Mouse (Mus musculus): ENCODE data around the gene Gm10663.

The Gm10663 gene

DNA sequence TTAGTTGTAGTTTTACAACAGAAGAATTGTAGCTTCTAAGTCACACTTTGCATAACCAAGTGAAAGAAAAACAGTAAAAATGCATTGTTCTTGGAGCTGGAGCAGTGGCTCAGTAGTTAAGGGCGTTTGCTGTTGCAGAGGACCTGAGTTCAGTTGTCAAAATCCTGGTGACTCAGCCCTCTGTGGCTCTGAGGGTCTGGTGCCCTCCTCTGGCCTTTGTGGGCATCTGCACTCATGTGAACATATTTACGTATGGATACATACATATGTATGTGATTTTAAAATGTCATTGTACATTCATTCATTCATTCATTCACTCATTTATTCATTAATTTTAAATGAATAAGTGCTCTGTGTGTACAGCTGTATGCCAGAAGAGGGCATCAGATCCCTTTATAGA, 10.8 kb downstream of the Gm10663 start:
- no peak for DNase-seq (ENCODE audit: extremely low read depth, low read depth)

DNA sequence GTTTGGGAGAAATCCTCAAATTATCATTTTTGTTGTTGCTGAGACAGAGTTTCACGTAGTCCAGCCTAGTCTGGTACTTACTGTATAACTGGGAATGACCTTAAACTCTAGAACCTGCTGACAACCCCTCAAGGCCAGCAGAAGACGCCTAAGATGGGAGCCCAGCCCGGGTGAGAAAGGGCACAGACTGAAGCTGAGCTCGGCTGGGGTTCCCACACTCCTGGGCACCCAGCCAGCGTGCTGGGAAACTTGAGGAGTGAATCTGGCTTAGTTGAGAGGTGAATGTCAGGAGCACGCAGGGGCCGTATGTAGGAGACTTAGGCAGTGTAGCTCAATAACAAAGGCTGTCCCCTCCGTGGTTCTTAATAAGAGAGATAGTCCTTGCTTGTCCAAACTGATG, 12.9 kb downstream of the Gm10663 start:
- no peak for DNase-seq (ENCODE audit: extremely low read depth, low read depth)

DNA sequence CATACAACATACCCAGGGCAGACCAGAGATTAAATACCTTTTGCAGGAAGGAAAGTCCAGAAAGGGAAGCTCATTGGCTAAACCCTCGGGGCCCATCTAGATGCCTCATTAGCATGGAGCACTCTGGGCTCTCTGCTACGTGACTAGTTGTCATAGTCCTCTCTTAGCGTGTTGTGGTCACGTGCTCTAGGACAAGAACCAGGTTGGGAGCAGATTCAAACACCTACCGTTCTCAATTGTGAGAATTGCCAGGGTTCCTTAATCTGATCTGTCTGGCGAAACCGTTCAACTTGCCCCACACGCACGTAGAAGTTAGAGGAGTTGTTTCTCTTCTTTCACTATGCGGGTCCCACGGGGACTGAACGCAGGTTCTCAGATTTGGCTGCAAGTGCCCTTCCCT, 13.3 kb downstream of the Gm10663 start:
- DNase-seq (ENCODE audit: extremely low read depth, low read depth) = no peak

DNA sequence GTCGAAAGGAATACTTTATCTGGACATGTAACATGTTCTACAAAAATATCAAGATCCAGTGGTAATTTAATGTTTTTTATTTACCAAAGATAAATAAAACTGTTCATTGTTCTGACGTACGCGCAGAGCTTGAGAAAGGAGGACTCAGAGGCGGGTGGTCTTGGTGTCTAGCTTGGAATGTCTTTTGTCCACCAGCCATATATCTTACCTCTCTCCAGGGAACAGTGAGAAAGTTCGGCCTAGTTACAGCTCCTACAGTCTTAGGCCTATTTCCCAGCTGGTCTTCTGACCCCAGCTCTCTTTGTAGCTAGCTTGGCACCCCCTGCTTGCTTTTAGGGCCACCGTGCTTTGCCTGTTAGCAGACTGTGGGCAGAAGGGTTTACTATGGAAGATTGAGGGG, 14.9 kb downstream of the Gm10663 start:
- DNase-seq (ENCODE audit: extremely low read depth, low read depth) = no peak

DNA sequence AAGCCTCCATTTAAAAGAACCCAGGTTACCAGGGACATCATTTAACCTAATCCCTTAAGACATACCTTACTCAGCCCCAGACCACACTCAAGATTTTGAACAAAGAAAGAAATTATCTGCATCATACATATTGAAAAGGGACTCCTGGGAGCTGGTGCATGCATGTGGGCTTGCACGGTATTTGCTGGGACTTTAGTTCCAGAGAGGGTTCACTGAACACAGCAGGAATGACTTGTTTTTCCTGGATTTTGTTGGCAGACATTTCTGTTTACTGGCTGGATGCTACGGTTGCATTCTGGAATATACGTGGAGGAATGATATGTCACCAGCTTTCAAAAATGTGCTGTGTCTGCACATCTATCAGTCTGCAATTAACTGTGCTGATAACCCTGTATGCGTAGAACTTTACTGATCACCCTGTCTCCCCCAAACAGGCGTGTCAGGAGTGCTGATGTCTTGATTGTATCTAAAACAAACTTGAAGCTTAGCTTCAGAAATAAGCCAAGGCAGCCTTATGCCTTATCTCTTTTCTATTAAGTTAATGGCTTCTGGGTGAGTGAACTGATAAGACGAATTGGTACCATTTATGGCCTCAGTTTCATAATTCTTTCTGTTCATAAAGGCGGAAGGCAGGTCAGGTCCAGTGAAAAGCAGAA, 23.1 kb downstream of the Gm10663 start:
- no peak for DNase-seq (ENCODE audit: extremely low read depth, low read depth)

DNA sequence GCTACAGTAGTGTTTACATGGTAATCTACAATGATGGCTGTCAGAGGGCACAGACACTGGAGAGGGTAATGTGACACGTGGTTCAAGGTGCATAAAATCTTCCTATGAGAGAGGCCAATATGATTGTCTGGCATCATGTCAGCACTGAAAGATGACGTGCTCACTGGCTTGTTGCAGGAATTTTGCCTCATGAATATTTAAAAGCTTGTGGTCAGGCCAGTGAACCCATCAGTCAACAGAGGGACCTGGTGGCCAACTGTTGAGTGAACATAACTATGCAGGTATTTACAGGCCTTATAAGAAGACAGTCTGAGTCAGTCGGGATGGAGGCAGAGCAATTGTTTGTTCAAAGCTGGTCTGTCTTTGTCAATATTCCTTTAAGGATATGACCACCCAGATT, 24.9 kb downstream of the Gm10663 start:
- no peak for DNase-seq (ENCODE audit: extremely low read depth, low read depth)

DNA sequence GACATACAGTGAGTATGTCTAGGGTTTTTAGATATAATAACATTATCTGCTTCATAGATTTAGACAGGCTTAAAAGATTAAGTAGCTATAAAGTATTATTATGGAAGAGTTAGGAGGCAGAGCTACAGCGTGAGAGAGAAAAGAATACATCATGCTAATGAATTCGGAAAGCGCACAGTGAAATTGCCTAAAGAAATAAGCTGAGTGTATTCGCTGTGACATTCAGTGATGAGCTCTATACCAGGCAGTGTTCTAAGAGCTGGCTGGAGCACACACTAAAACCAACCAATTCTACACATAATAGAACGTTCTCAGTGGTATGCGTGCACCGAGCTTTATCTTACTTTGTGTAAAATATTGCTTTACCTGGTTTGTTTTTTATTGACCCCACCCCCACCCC, 28.8 kb downstream of the Gm10663 start:
- no peak for DNase-seq (ENCODE audit: extremely low read depth, low read depth)

DNA sequence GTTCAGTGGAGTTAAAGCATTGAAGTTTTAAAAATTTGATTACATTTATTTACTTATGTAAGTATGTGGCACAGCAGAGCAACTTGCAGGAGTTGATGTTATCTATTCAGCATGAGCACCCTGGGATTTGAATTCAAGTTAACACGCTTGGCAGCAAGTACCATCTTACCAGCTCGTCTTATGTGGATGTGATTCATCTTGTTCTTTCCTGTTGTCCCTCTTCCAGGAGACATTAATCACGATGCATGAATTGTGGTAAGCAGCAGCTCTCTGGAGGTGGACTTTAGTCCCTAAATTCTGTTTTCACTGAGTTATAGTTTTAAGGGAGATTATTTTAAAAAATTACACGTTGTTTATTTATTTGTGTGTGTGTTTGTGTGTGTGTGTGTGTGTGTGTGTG, 29.2 kb downstream of the Gm10663 start:
- DNase-seq (ENCODE audit: extremely low read depth, low read depth) = no peak

DNA sequence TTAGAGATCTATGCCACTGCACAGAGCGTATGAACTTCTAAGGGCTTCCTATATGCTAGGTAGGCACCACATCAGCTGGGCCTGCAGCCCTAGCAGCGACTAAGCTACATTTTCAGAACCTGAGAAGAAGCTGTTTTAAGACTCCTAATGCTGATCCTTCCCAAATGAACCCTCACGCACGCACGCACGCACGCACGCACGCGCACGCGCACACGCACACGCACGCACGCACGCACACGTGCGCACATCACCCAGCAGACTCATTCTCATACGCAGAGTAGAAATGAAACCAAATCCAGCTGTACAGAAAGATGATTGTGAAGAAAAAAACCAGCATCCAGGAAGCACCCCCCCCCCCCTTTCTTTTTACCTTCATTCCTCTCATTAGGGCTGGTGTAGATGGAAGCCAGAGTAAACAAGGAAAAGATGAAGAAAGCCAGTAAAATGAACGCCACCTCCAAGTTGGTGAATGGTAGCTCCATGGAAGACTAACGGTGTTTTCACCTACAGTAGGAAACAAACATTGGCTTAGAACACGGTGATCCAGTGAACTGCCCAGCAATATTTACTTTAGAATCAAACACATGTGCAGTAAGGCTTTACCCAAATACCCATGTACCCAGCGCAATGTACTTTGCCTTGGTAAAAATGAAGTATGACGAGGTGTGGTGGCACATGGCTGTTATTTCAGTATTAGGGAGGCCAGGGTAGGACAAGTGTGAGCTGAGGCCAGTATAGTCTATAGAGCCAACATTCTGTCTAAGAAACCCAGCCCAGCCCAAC, 33.3 kb downstream of the Gm10663 start:
- no peak for DNase-seq (ENCODE audit: extremely low read depth, low read depth)

DNA sequence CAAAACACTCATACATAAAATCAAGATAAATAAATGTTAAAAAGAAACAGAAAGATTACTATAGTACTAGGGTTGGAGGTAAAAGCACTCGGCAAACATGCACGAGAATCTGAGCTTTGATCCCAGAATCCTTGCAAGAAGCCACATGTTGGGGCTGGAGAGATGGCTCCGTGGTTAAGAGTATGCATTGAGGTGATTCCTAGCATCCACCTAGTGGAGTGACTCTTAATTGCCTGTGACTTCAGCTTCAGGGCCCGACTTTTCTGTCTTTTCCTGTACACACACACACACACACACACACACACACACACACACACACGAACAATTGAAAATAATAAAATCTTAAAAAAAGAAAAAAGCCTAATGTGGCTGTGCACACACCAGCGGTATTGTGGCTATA, 34.1 kb downstream of the Gm10663 start:
- DNase-seq (ENCODE audit: extremely low read depth, low read depth) = no peak

DNA sequence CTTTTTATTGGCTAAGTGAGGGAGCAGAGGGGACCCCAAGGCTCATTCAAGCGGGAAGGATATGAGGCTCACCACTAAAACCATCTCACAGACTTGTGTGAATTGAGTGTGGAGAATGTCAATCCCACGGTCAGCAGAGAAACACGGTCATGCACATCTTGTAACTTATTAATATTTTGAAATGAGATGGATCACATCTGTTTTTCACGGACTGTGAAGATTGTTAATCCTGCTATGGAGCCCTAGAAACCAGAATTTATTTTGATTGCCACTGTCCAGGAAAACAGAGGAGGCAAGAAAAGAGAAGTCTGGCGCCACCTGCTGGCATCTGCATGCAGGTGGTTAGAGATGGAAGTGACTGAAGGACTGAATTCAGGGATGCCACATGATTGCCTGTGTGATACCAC, 35.5 kb downstream of the Gm10663 start:
- DNase-seq (ENCODE audit: extremely low read depth, low read depth) = peak; percentile 1

DNA sequence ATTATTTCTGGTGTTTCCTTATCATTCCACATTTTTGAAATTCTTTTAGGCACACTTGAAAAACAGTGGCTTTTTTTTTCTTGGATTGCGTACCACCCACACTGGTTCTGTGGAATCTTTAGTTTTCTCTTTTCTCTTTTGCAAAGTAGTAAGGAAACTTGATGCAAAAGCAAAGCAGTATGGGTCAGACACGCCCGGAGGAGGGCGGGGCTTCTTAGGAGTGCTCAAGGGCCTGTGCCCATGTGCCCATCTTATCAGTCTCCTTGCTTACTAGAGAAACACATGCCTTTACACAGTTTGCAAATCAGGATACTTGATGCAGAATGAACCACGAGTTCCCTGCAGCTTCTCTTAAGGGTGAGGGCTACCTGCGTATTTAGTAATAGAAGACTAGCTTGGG, 37.3 kb downstream of the Gm10663 start:
- DNase-seq (ENCODE audit: extremely low read depth, low read depth) = no peak

DNA sequence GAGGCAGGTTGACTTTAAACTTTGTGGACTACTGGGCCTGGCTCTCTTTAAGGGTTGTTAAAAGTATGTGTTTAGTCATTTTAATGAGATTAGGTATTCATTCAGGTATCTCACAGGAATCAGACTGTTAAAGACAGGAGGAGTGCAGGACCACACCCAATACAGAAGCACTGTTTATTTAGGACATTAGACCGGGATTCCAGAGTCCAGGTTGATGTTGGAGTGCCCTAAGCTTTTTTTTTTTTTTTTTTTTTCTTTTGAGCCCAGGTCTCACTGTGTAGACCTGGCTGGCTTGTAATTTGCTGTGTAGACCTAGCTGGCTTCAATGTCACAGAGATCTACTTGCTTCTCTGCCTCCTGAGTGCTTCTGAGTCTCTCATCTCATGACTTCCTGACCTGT, 51.2 kb downstream of the Gm10663 start:
- no peak for DNase-seq (ENCODE audit: extremely low read depth, low read depth)

DNA sequence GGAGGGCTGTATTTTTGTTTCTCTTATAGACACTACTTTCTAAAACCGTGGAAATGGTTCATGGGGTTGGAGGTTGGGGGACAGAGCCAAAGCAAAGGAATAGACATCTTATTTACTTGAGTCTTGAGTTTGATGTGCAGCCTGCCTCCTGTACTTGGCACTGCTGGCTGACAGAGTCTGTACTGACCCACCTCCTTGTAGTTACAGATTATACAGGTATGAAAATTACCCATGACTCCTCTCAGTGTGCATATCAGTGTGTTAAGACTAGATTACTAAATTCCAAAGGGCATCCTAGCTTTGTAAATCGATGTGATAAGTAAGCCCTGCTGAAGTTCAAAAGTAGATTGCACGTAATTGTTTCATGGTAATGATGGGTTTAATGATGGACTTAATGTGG, 51.6 kb downstream of the Gm10663 start:
- no peak for DNase-seq (ENCODE audit: extremely low read depth, low read depth)
